Mouse (Mus musculus): ENCODE results near the gene Pcdh7. TPM values are rescaled to one million over a fixed set of nuclear protein-coding genes. Genes with fewer than 3 reads are reported as not detected.

Gene Pcdh7
- total and polyA plus RNA-seq, 3 experiments: not detected

- H3K4me1 ChIP-seq (ENCODE audit: control insufficient read depth in 1 of 2, insufficient read depth in 2 of 2, low read length in 2 of 2): no peaks in the 10 kb centered on the region; a peak in 1 of 4 replicates
- no peak overlapping the region for H3K4me3 ChIP-seq (ENCODE audit: control insufficient read depth in 1 of 2, insufficient read depth in 1 of 2, low read depth in 2 of 2, low read length in 2 of 2)
- H3K27me3 ChIP-seq (ENCODE audit: control insufficient read depth in 1 of 2, insufficient read depth in 2 of 2, low read length in 2 of 2): no peaks in the 10 kb centered on the region; a peak in 1 of 4 replicates
- H3K79me2 ChIP-seq (ENCODE audit: control insufficient read depth, insufficient read depth, low read length, poor library complexity): no peaks in the 10 kb centered on the region
- H3K36me3 ChIP-seq (ENCODE audit: control insufficient read depth in 1 of 2, insufficient read depth in 2 of 2, low read length in 2 of 2): no peaks in the 10 kb centered on the region
- H3K9me3 ChIP-seq (replicated peaks; ENCODE audit: insufficient read depth, low read length): no peaks in the 10 kb centered on the region
- H3K9ac ChIP-seq (ENCODE audit: control insufficient read depth, low read depth, low read length, poor library complexity, severe bottlenecking): no peak overlapping the region
- H3K27ac ChIP-seq (ENCODE audit: control insufficient read depth, low read depth, low read length): no peak overlapping the region
- DNase-seq (ENCODE audit: low read depth, low spot score): no peak
- no peak for TF ChIP-seq KAT2A (conservative IDR thresholded peaks at IDR 0.05; ENCODE audit: low read depth, low read length)
- no peak for TF ChIP-seq CHD1 (IDR thresholded peaks at IDR 0.05; ENCODE audit: low read depth, low read length)
- TF ChIP-seq NRF1 (IDR thresholded peaks at IDR 0.05; ENCODE audit: insufficient read depth, low read depth, low read length, poor library complexity, severe bottlenecking): no peak
- TF ChIP-seq MXI1 (IDR thresholded peaks at IDR 0.05; ENCODE audit: low read depth, low read length): no peak
- no peak for TF ChIP-seq MAX (IDR thresholded peaks at IDR 0.05; ENCODE audit: low read length)
- TF ChIP-seq POLR2AphosphoS5 (IDR thresholded peaks at IDR 0.05; ENCODE audit: borderline replicate concordance, low read depth, low read length): no peak
- TF ChIP-seq TAL1 (IDR thresholded peaks at IDR 0.05; ENCODE audit: low read length): no peak
- TF ChIP-seq ZC3H11A (IDR thresholded peaks at IDR 0.05; ENCODE audit: low read depth, low read length): no peak
- no peak for TF ChIP-seq ELF1 (IDR thresholded peaks at IDR 0.05; ENCODE audit: low read depth, low read length)
- no peak for TF ChIP-seq TCF12 (IDR thresholded peaks at IDR 0.05; ENCODE audit: low read depth, low read length)
- no peak for TF ChIP-seq CHD2 (IDR thresholded peaks at IDR 0.05; ENCODE audit: low read length)
- no peak for TF ChIP-seq POLR2A (IDR thresholded peaks at IDR 0.05; ENCODE audit: control insufficient read depth in 1 of 2, insufficient read depth in 1 of 2, low read depth in 1 of 2, low read length in 2 of 2, poor library complexity in 1 of 2)
- TF ChIP-seq ZNF384 (IDR thresholded peaks at IDR 0.05; ENCODE audit: low read depth, low read length): no peak
- TF ChIP-seq USF1 (IDR thresholded peaks at IDR 0.05; ENCODE audit: low read depth, low read length): no peak
These were observed 86.1 kb downstream of the Pcdh7 start for GRCm38 (mm10) chr5:57803890-57804289.

GRCm38 (mm10) chr5:57807350-57807749 lies 89.6 kb downstream of the Pcdh7 start:
- TF ChIP-seq RAD21 (IDR thresholded peaks at IDR 0.05; ENCODE audit: low read depth, low read length) (no peak), RCOR1 (IDR thresholded peaks at IDR 0.05; ENCODE audit: low read depth, low read length) (peak; percentile 35; the same call in 1 of the 2 replicates), EP300 (IDR thresholded peaks at IDR 0.05; ENCODE audit: low read depth in 1 of 2, low read length in 2 of 2) (peak; percentile 19 to 34; a peak in 2 of 4 replicates), CTCF (IDR thresholded peaks at IDR 0.05 in 2 of 3, conservative IDR thresholded peaks at IDR 0.05 in 1 of 3; ENCODE audit: control insufficient read depth in 1 of 3, insufficient read depth in 1 of 3, low read depth in 2 of 3, low read length in 3 of 3, poor library complexity in 1 of 3, severe bottlenecking in 1 of 3) (no peak), JUND (IDR thresholded peaks at IDR 0.05; ENCODE audit: low read depth, low read length) (no peak), HCFC1 (IDR thresholded peaks at IDR 0.05; ENCODE audit: low read depth, low read length) (no peak), SMC3 (IDR thresholded peaks at IDR 0.05; ENCODE audit: low read depth, low read length) (no peak), GATA1 (IDR thresholded peaks at IDR 0.05; ENCODE audit: low read depth, low read length) (no peak; the same call in 1 of the 2 replicates), MEF2A (IDR thresholded peaks at IDR 0.05; ENCODE audit: extremely low read depth, insufficient replicate concordance, low read depth, low read length, poor library complexity, severe bottlenecking) (peak; percentile 40; the same call in 1 of the 2 replicates), ZMIZ1 (IDR thresholded peaks at IDR 0.05; ENCODE audit: low read depth, low read length) (no peak), ETS1 (IDR thresholded peaks at IDR 0.05; ENCODE audit: low read depth, low read length) (peak; percentile 64)
- H3K9me3 ChIP-seq (replicated peaks; ENCODE audit: insufficient read depth, low read length): no peaks in the 10 kb centered on the region
- H3K27me3 ChIP-seq (ENCODE audit: control insufficient read depth in 1 of 2, insufficient read depth in 2 of 2, low read length in 2 of 2): no peaks in the 10 kb centered on the region; a peak in 1 of 4 replicates
- no peaks in the 10 kb centered on the region for H3K36me3 ChIP-seq (ENCODE audit: control insufficient read depth in 1 of 2, insufficient read depth in 2 of 2, low read length in 2 of 2)
- no peak overlapping the region for H3K27ac ChIP-seq (ENCODE audit: control insufficient read depth, low read depth, low read length)
- H3K79me2 ChIP-seq (ENCODE audit: control insufficient read depth, insufficient read depth, low read length, poor library complexity): no peaks in the 10 kb centered on the region
- H3K4me3 ChIP-seq (ENCODE audit: control insufficient read depth in 1 of 2, insufficient read depth in 1 of 2, low read depth in 2 of 2, low read length in 2 of 2): no peak overlapping the region
- peak; percentile 42 for DNase-seq (ENCODE audit: low read depth, low spot score)
- no peaks in the 10 kb centered on the region; a peak in 1 of 4 replicates for H3K4me1 ChIP-seq (ENCODE audit: control insufficient read depth in 1 of 2, insufficient read depth in 2 of 2, low read length in 2 of 2)
- H3K9ac ChIP-seq (ENCODE audit: control insufficient read depth, low read depth, low read length, poor library complexity, severe bottlenecking): no peak overlapping the region

Data from MEL (cell line).